Mouse (Mus musculus): ENCODE data around the gene Slamf9. TPM values are rescaled to one million over a fixed set of nuclear protein-coding genes. Genes with fewer than 3 reads are reported as not detected.
A peak's percentile ranks its signal among the peaks of the same experiment; 100 is the strongest.

Slamf9 gene
- polyA plus RNA-seq, 1 experiment from 2014 or later: not detected

DNA sequence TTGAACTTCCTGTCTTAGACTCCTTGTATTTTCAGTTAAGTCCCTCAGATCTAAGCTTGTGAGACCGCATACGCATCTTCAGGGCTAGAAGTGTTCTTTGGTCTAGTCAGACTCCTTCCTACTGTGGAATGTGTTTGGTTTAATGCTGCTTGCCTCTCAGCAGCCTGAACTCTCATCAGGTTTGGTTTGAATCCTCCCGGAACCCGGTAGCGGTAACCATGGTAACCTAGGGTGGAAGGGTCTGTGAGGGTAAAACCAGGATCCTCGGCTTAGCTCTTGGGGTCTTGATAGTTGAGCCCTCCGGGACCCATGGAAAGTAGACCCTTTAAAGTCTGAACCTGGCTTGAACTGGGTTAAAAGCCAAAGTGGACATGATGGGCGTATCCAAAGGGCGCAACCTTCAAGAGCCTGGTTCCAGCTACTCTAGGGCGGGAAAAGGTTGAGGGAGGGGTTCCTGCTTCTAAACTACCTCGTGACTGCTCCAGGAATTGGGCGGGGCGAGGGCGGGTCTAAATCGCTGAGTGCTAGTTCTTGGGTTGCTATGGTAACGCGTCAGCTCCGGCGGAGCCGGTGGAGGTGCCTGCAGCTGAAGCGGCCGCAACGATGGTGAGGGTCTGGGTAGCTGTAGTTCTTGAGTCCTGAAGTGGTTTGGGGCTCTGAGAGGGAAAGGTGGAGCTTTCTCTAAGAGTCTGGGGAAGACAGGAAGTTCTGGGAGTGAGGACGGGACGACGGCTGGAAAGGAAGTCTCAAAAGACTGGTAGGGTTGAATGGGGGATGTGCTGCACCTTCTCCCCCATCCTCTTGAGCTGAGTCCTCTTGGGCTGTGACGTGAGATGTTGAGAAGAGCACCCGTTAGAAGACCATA lies 45.6 kb downstream of the Slamf9 start, which contains the start of gene Cfap45:
Cfap45 (plus strand) TSS at position 226 of the 865 bp plus-strand sequence.
- ATAC-seq (ENCODE audit: low FRiP score, low TSS enrichment) (peak; percentile 90), DNase-seq (peak; percentile 95)
- peak within 1 kb of the TSS; percentile 64 for H3K4me2 ChIP-seq (ENCODE audit: low read length)
- no peaks in the 10 kb centered on the region for H3K36me3 ChIP-seq (ENCODE audit: control insufficient read depth, insufficient read depth, low read length)
- 3% methylated on average over 28 of the region's 28 CpGs for WGBS
- peak within 1 kb of the TSS; percentile 28 for H3K4me3 ChIP-seq (replicated peaks; ENCODE audit: low read depth, low read length)
- H3K9me3 ChIP-seq (ENCODE audit: control insufficient read depth, low read length): no peaks in the 10 kb centered on the region
- H3K4me1 ChIP-seq (ENCODE audit: control insufficient read depth, insufficient read depth, low read length): peaks cover 16% of the 10 kb centered on the region
- H3K27ac ChIP-seq (replicated peaks; ENCODE audit: low read depth, low read length): no peak within 1 kb of the TSS
- no peak within 1 kb of the TSS for H3K9ac ChIP-seq (replicated peaks; ENCODE audit: low read length)
- H3K27me3 ChIP-seq (ENCODE audit: control insufficient read depth, insufficient read depth, low read length): no peaks in the 10 kb centered on the region

GRCm38 (mm10) chr1:172522524-172522923 lies 47.4 kb downstream of the Slamf9 start:
- no peak overlapping the region for H3K4me3 ChIP-seq (replicated peaks; ENCODE audit: low read depth, low read length)
- peaks cover 16% of the 10 kb centered on the region for H3K4me1 ChIP-seq (ENCODE audit: control insufficient read depth, insufficient read depth, low read length)
- no peak for DNase-seq
- H3K27ac ChIP-seq (replicated peaks; ENCODE audit: low read depth, low read length): no peak overlapping the region
- H3K27me3 ChIP-seq (ENCODE audit: control insufficient read depth, insufficient read depth, low read length): no peaks in the 10 kb centered on the region
- no peak overlapping the region for H3K9ac ChIP-seq (replicated peaks; ENCODE audit: low read length)
- no peak for ATAC-seq (ENCODE audit: low FRiP score, low TSS enrichment)
- H3K9me3 ChIP-seq (ENCODE audit: control insufficient read depth, low read length): no peaks in the 10 kb centered on the region
- WGBS: 69% methylated on average over 7 of the region's 7 CpGs
- no peak overlapping the region for H3K4me2 ChIP-seq (ENCODE audit: low read length)
- no peaks in the 10 kb centered on the region for H3K36me3 ChIP-seq (ENCODE audit: control insufficient read depth, insufficient read depth, low read length)

GRCm38 (mm10) chr1:172523699-172524101 lies 48.5 kb downstream of the Slamf9 start:
- H3K27ac ChIP-seq (replicated peaks; ENCODE audit: low read depth, low read length): no peak overlapping the region
- no peak overlapping the region for H3K4me2 ChIP-seq (ENCODE audit: low read length)
- no peaks in the 10 kb centered on the region for H3K36me3 ChIP-seq (ENCODE audit: control insufficient read depth, insufficient read depth, low read length)
- 73% methylated on average over 12 of the region's 12 CpGs for WGBS
- ATAC-seq (ENCODE audit: low FRiP score, low TSS enrichment): no peak
- H3K4me1 ChIP-seq (ENCODE audit: control insufficient read depth, insufficient read depth, low read length): peaks cover 16% of the 10 kb centered on the region
- H3K9ac ChIP-seq (replicated peaks; ENCODE audit: low read length): no peak overlapping the region
- no peaks in the 10 kb centered on the region for H3K27me3 ChIP-seq (ENCODE audit: control insufficient read depth, insufficient read depth, low read length)
- DNase-seq: no peak
- H3K9me3 ChIP-seq (ENCODE audit: control insufficient read depth, low read length): no peaks in the 10 kb centered on the region
- H3K4me3 ChIP-seq (replicated peaks; ENCODE audit: low read depth, low read length): no peak overlapping the region

GRCm38 (mm10) chr1:172525027-172525764 lies 50.0 kb downstream of the Slamf9 start:
- Histone ChIP-seq H3K4me2 (ENCODE audit: low read length) (no peak overlapping the region), H3K27me3 (ENCODE audit: control insufficient read depth, insufficient read depth, low read length) (no peaks in the 10 kb centered on the region), H3K9me3 (ENCODE audit: control insufficient read depth, low read length) (no peaks in the 10 kb centered on the region), H3K4me3 (replicated peaks; ENCODE audit: low read depth, low read length) (no peak overlapping the region), H3K36me3 (ENCODE audit: control insufficient read depth, insufficient read depth, low read length) (no peaks in the 10 kb centered on the region), H3K27ac (replicated peaks; ENCODE audit: low read depth, low read length) (no peak overlapping the region), H3K4me1 (ENCODE audit: control insufficient read depth, insufficient read depth, low read length) (peaks cover 15% of the 10 kb centered on the region), H3K9ac (replicated peaks; ENCODE audit: low read length) (no peak overlapping the region)
- DNase-seq (peak; percentile 45), ATAC-seq (ENCODE audit: low FRiP score, low TSS enrichment) (no peak)
- whole genome bisulfite sequencing: 51% methylated on average over 15 of the region's 15 CpGs

GRCm38 (mm10) chr1:172525971-172526370 lies 50.8 kb downstream of the Slamf9 start:
- no peak for ATAC-seq (ENCODE audit: low FRiP score, low TSS enrichment)
- no peak for DNase-seq
- H3K9me3 ChIP-seq (ENCODE audit: control insufficient read depth, low read length): no peaks in the 10 kb centered on the region
- no peaks in the 10 kb centered on the region for H3K36me3 ChIP-seq (ENCODE audit: control insufficient read depth, insufficient read depth, low read length)
- no peak overlapping the region for H3K4me2 ChIP-seq (ENCODE audit: low read length)
- no peaks in the 10 kb centered on the region; the same call in 1 of the 2 replicates for H3K27me3 ChIP-seq (ENCODE audit: control insufficient read depth, insufficient read depth, low read length)
- H3K4me1 ChIP-seq (ENCODE audit: control insufficient read depth, insufficient read depth, low read length): peaks cover 8% of the 10 kb centered on the region
- WGBS: 69% methylated on average over 7 of the region's 7 CpGs
- no peak overlapping the region for H3K27ac ChIP-seq (replicated peaks; ENCODE audit: low read depth, low read length)
- H3K9ac ChIP-seq (replicated peaks; ENCODE audit: low read length): no peak overlapping the region
- no peak overlapping the region for H3K4me3 ChIP-seq (replicated peaks; ENCODE audit: low read depth, low read length)

GRCm38 (mm10) chr1:172526380-172527081 lies 51.4 kb downstream of the Slamf9 start:
- Histone ChIP-seq H3K27me3 (ENCODE audit: control insufficient read depth, insufficient read depth, low read length) (no peaks in the 10 kb centered on the region; the same call in 1 of the 2 replicates), H3K4me1 (ENCODE audit: control insufficient read depth, insufficient read depth, low read length) (peaks cover 3% of the 10 kb centered on the region; the same call in 1 of the 2 replicates), H3K4me2 (ENCODE audit: low read length) (no peak overlapping the region), H3K27ac (replicated peaks; ENCODE audit: low read depth, low read length) (no peak overlapping the region), H3K36me3 (ENCODE audit: control insufficient read depth, insufficient read depth, low read length) (no peaks in the 10 kb centered on the region), H3K9me3 (ENCODE audit: control insufficient read depth, low read length) (no peaks in the 10 kb centered on the region), H3K9ac (replicated peaks; ENCODE audit: low read length) (no peak overlapping the region), H3K4me3 (replicated peaks; ENCODE audit: low read depth, low read length) (no peak overlapping the region)
- no peak for ATAC-seq (ENCODE audit: low FRiP score, low TSS enrichment)
- WGBS: 66% methylated on average over 23 of the region's 23 CpGs
- no peak for DNase-seq

- H3K27ac ChIP-seq (replicated peaks; ENCODE audit: low read depth, low read length): no peak overlapping the region
Measured at GRCm38 (mm10) chr1:172527431-172527830, 52.3 kb downstream of the Slamf9 start.

More at GRCm38 (mm10) chr1:172527431-172527830, 52.3 kb downstream of the Slamf9 start:
- Histone ChIP-seq H3K4me1 (ENCODE audit: control insufficient read depth, insufficient read depth, low read length) (peaks cover 11% of the 10 kb centered on the region), H3K9me3 (ENCODE audit: control insufficient read depth, low read length) (no peaks in the 10 kb centered on the region), H3K4me3 (replicated peaks; ENCODE audit: low read depth, low read length) (no peak overlapping the region), H3K36me3 (ENCODE audit: control insufficient read depth, insufficient read depth, low read length) (no peaks in the 10 kb centered on the region), H3K9ac (replicated peaks; ENCODE audit: low read length) (no peak overlapping the region), H3K4me2 (ENCODE audit: low read length) (no peak overlapping the region), H3K27me3 (ENCODE audit: control insufficient read depth, insufficient read depth, low read length) (no peaks in the 10 kb centered on the region; the same call in 1 of the 2 replicates)
- WGBS: 93% methylated on average over 10 of the region's 10 CpGs
- ATAC-seq (ENCODE audit: low FRiP score, low TSS enrichment) (no peak), DNase-seq (no peak)

All from midbrain, embryonic 14.5 days (tissue).